Mouse (Mus musculus) yolk sac, embryonic 10.5 days (tissue): ENCODE results near the gene Pih1d1.

ENCODE experiments used
- DNase-seq: peaks from one replicate; pipeline ENCODE4 v3.0.0-alpha.2; 2017; ENCODE audit warnings: low spot score

The Pih1d1 gene

GRCm38 (mm10) chr7:45126844-45127699 is 27.0 kb upstream of the Pih1d1 start:
- DNase-seq: no peak

- no peak for DNase-seq
Measured at GRCm38 (mm10) chr7:45127700-45128224, 26.3 kb upstream of the Pih1d1 start.

- peak; percentile 99 for DNase-seq
Measured at GRCm38 (mm10) chr7:45128624-45129246, 25.4 kb upstream of the Pih1d1 start, which contains the start of gene Rpl13a. Gene Rpl13a, minus strand, starts transcription at chr7:45128761.

GRCm38 (mm10) chr7:45129318-45129717 is 24.8 kb upstream of the Pih1d1 start:
- no peak for DNase-seq

GRCm38 (mm10) chr7:45129776-45130512 is 24.2 kb upstream of the Pih1d1 start:
- DNase-seq: no peak

- DNase-seq: no peak
Measured at GRCm38 (mm10) chr7:45131850-45132249, 22.3 kb upstream of the Pih1d1 start.

- no peak for DNase-seq
Measured at GRCm38 (mm10) chr7:45133446-45134159, 20.5 kb upstream of the Pih1d1 start.

GRCm38 (mm10) chr7:45134544-45135026 is 19.5 kb upstream of the Pih1d1 start:
- DNase-seq: no peak

- DNase-seq: no peak
Measured at GRCm38 (mm10) chr7:45135370-45135769, 18.7 kb upstream of the Pih1d1 start.

- DNase-seq: peak; percentile 73
Measured at GRCm38 (mm10) chr7:45135993-45136567, 18.0 kb upstream of the Pih1d1 start, which contains the start of the genes Gm45713 and Flt3l. Gene Gm45713, minus strand, starts transcription at chr7:45136231. Gene Flt3l, minus strand, starts transcription at chr7:45136432.

- DNase-seq: no peak
Measured at GRCm38 (mm10) chr7:45137171-45138006, 16.7 kb upstream of the Pih1d1 start.

- DNase-seq: no peak
Measured at GRCm38 (mm10) chr7:45138403-45138802, 15.7 kb upstream of the Pih1d1 start.

- DNase-seq: no peak
Measured at GRCm38 (mm10) chr7:45139904-45140723, 14.0 kb upstream of the Pih1d1 start.

- DNase-seq: no peak
Measured at GRCm38 (mm10) chr7:45141319-45141718, 12.8 kb upstream of the Pih1d1 start.

- no peak for DNase-seq
Measured at GRCm38 (mm10) chr7:45141914-45142313, 12.2 kb upstream of the Pih1d1 start.

GRCm38 (mm10) chr7:45144368-45145174 is 9.5 kb upstream of the Pih1d1 start:
- DNase-seq: no peak

GRCm38 (mm10) chr7:45145460-45145859 is 8.6 kb upstream of the Pih1d1 start:
- no peak for DNase-seq

GRCm38 (mm10) chr7:45147267-45147666 is 6.8 kb upstream of the Pih1d1 start:
- no peak for DNase-seq
